Mouse (Mus musculus) spleen, adult 2 months (tissue): Measurements from ENCODE around the gene Eif4a2.

Source experiments
- CTCF ChIP-seq: fragments of 200-500 bp; IDR thresholded peaks from 2 replicates; pipeline ENCODE4 v1.5.1; 2011; ENCODE audit warnings: mild to moderate bottlenecking, inconsistent platforms; ENCODE audit not compliant: insufficient read depth, insufficient read length, insufficient replicate concordance; ENCODE audit errors: extremely low read depth
- POLR2A ChIP-seq: fragments of 200-500 bp; IDR thresholded peaks from 2 replicates; pipeline ENCODE4 v1.6.1; 2011; ENCODE audit warnings: low read depth, low read length, inconsistent platforms

DNA sequence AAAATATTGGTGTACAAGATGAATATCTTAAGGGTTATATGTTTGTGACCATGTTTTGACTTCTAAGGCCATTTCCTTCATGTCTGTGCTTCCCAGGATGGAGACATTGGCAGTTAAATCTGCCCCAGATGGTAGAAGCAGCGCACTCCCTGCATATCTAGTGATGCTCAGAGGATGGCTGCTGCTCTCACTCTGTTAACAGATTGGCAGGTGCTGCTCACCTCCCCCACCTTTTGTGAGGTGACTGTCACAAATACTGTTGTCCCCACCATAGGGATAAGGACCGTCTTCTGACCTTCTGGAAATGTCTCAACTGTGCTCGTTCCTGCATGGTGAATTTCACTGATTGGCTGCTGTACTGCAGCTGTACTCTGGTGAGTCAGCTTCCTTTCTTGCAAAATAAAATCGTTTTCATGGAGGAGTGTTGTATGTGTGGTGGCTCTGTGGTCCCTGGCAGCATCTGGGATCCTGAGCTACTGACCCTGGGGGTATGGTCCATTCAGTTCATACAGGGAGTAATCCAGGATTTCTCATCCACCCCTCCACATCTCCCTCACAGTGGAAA, 29.2 kb downstream of the Eif4a2 start:
- no peak for TF ChIP-seq POLR2A
- no peak for TF ChIP-seq CTCF
